Mouse (Mus musculus) mouse trophoblast stem cell (cell line): ENCODE results near the gene Zfp964.
"Not testable (repeated sequence)": the region's sequence is repeated elsewhere in the genome, so short reads cannot be mapped to it uniquely, and the experiment has no call there.

ENCODE experiments used
- in situ Hi-C, 2 experiments: fragments of 300-500 bp; cut with MseI, MboI; formaldehyde crosslinking; loops; 2 replicates in 1 of 2; 3 replicates in 1 of 2; pipeline ENCODE4 v1.15.1; 2025

Zfp964 gene

DNA sequence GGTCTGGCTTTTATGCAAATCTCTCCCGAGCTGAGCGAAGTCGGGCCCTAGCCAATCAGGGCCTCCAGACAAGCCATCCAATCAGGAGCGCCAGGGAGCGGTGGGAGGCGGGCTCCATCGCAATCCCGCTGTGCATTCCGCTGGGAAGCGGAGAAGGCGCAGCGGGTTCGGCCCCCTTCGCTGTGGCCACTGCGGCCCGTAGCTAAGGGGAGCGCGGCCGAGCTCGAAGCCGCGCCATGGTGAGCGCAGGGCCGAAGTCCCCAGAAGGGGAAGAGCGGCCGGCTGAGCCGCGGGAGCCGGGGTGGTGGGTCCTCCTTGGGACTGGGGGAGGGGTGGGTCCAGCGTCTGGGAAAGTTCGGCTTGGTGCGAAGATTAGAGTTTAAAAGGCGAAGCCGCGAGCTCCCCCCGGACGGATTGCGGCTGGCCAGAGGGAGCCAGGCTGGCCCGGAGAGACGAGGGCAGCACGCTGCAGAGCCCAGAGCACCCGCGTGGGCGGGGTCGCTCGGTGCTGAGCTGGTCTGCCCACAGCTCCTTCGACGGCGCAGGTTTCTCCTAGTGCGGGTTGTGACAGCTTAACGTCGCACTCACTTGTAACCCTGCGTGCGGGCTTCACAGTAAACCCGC lies at the start of gene Zfp964:
TSS of gene Zfp964 (plus strand) at position 122 of the 624 bp plus-strand sequence.
- in situ Hi-C loops, result no loop called here

DNA sequence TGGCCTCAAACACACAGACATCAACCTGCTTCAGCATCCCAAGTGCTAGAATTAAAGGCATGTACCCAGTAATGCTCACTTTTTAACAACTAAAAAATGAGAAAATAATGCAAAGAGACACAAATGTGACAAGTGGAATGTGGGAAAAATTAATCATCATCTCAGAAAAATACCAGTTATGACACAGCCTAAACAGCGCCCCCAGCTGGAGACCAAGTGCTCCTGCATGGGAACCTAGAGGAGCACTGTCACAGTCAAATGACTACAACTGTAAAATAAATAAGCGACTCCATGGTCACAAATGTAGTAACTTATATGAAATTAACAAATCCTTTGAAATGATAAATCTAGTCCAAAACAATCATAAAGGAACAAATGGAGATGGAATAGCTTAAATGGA lies 39.6 kb upstream of the Zfp964 start:
- in situ Hi-C loops, result no loop called here

GRCm38 (mm10) chr8:69618078-69618477 lies 36.2 kb upstream of the Zfp964 start:
- in situ Hi-C loops, result no loop called here

DNA sequence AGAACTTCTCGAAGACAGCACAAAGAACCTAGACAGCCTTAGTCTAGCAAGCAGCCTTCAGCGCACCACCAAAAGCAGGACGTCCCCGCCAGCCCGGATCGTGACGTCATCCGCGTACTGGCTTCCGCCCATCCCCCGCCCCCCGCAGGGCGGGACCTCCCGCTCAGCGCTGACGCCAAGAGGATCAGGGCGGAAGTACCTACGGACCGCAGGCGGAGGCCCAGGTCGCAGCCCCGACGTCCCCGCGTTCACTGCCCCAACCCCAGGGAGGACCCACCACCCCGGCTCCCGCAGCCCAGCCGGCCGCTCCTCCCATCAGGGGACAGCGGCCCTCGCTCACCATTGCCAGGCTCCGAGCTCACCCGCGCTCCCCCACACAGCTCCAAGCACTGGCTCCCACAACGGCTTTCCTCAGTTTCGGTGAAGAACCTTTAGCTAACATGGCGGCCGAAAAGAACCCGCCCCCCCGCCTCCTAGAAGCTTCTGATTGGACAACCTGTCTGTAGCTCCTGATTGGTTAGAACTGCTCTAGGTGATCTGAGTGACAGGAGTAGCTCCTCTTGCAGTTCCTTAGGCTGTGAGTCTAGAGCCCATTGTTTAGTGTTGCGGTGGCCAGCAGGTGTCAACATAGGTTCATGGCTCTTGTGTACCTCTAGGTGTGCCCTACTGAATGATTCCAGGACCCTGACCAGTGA lies 29.0 kb upstream of the Zfp964 start, which contains the start of gene Zfp868:
TSS of gene Zfp868 (minus strand) at position 454 of the 695 bp plus-strand sequence.
- in situ Hi-C loops, result no loop called here

DNA sequence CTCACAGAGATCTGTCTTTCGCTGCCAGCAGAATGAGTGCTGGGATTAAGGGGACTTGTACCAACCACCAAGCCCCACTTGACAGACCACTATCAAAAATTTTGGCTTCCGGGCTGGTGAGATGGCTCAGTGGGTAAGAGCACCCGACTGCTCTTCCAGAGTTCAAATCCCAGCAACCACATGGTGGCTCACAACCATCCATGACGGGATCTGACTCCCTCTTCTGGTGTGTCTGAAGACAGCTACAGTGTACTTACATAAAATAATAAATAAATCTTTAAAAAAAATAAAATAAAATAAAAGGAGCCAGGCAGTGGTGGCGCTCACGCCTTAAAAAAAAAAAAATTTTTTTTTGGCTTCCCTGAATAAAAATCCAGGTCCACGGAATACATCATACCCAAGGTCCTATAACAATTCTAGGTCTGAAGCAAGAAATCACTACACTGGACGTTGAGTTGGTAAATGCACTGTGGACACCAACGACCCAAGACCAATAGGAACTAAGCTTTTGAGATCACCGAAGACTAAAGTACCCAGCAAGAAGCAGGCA lies 396 bp upstream of the Zfp964 start:
- in situ Hi-C loops, result no loop called here

- in situ Hi-C loops, result no loop called here
These were observed 7.0 kb downstream of the Zfp964 start for GRCm38 (mm10) chr8:69661294-69661693.

DNA sequence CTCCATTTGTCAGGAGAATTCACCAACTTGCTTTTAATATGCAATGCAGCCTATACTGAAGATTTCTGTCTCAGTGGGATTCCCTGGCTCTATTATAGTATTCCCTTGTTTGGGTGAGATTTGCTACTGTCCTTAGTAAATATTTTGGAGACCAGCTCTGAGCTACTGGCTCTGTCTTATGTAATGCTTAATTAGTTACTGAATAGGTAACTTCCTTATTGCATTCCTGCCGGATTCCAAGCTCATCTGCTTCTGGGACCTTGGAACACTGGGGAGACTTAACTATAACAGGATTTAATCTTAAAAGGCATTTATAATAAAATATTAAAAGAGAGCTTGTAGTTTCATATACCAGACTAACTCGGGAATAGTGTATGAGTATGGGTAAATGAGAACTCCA lies 10.8 kb downstream of the Zfp964 start:
- in situ Hi-C loops, result not testable (repeated sequence)

- in situ Hi-C loops, result no loop called here
These were observed 47.5 kb downstream of the Zfp964 start for GRCm38 (mm10) chr8:69701810-69702209.

DNA sequence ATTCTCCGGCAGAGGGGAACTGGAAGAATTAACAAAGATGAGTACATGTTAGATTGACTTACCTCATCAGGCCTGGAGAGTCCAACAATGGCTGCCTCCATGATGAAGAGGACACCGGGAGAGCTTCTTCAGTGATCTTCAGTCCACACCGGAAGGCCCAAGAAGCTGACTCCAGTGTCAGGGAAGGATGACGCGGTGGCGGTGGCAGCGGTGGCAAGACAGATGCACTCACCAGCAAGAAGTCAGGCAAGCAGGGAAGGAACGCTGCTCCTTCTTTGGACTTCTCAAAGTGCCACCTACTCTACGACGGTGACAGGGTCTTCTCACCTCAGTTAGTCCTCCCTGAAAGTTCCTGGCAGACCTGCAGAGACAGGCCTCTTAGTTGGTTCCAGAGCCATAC lies 56.3 kb downstream of the Zfp964 start, which contains the start of gene Zfp869:
TSS of gene Zfp869 (minus strand) at position 101 of the 400 bp plus-strand sequence.
- in situ Hi-C loops, result not testable (repeated sequence)

DNA sequence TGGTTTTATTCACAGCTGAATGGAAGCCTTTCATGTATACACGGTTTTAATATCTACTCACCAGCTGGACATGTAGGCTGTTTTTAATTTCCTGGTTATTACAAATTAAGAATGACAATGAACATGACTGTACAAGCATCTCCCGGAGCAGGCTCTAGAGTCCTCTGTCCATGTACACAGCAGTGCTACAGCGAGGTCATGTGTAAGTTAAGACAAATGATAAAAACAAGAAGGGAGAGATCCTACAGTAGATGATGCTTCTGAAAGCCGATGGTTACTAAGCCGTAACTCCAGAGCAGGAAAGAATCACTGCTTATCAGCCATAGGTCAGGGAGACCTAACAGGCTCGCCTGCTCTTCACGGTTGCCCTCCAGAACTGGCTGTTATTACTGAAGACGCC lies 59.2 kb downstream of the Zfp964 start:
- in situ Hi-C loops, result no loop called here

GRCm38 (mm10) chr8:69715366-69715765 lies 61.1 kb downstream of the Zfp964 start:
- in situ Hi-C loops, result no loop called here
